29 mouse cellular contexts compared by ENCODE assay signal in genomic region chr8:21378215-21378614, GRCm38 (mm10). TPM values are rescaled to one million over a fixed set of nuclear protein-coding genes. Genes with fewer than 3 reads are reported as not detected.
"Had no signal": no experiment of that assay in that cellular context is flagged by ENCODE, and none has a peak within 500 bp of the region (broad histone marks: within the 10 kb centered on the region; RNA-seq: fewer than 3 reads in every experiment).

Gene Defa2 (plus strand): TSS chr8:21378515.

RNA-seq across cellular contexts. Expression of gene Defa2, which starts in this region (rescaled TPM):
- polyA plus RNA-seq: limb, embryonic 10.5 days; limb, embryonic 11.5 days; limb, embryonic 12.5 days; limb, embryonic 13.5 days; limb, embryonic 14.5 days; limb, embryonic 15.5 days; liver, adult 2 months; liver, embryonic 11.5 days; liver, embryonic 12.5 days; liver, embryonic 13.5 days; liver, embryonic 14.5 days; liver, embryonic 15.5 days; liver, embryonic 16.5 days; liver, postnatal 0 days; lung, embryonic 14.5 days; lung, embryonic 15.5 days; lung, embryonic 16.5 days; lung, postnatal 0 days; macrophage; midbrain, embryonic 10.5 days; midbrain, embryonic 11.5 days; midbrain, embryonic 12.5 days; midbrain, embryonic 13.5 days; midbrain, embryonic 14.5 days; midbrain, embryonic 15.5 days; midbrain, embryonic 16.5 days; midbrain, postnatal 0 days; myocyte; neural tube, embryonic 11.5 days had no signal
